Mouse (Mus musculus) liver, embryonic 12.5 days (tissue): ENCODE measurements around the gene Syt7. TPM values are rescaled to one million over a fixed set of nuclear protein-coding genes. Genes with fewer than 3 reads are reported as not detected.
A peak's percentile ranks its signal among the peaks of the same experiment; 100 is the strongest.

Experiments
- ATAC-seq: fragments of 200-750 bp; cut with Nextera tagmentation; 2 replicates; pipeline ENCODE4 v1.8.0; 2017; ENCODE audit warnings: moderate number of reproducible peaks, mild to moderate bottlenecking, moderate library complexity
- H3K27ac ChIP-seq: fragments of 300-500 bp; sonication (generic); 2 replicates; pipeline ENCODE4 v1.5.1; 2016; ENCODE audit warnings: mild to moderate bottlenecking
- H3K27me3 ChIP-seq: fragments of 300-500 bp; sonication (generic); replicated peaks from 2 replicates; pipeline ENCODE4 v1.6.1; 2016; ENCODE audit warnings: mild to moderate bottlenecking, moderate library complexity
- H3K36me3 ChIP-seq: fragments of 300-500 bp; sonication (generic); 2 replicates; pipeline ENCODE4 v1.6.1; 2016; ENCODE audit warnings: mild to moderate bottlenecking, moderate library complexity
- H3K4me1 ChIP-seq: fragments of 300-500 bp; sonication (generic); 2 replicates; pipeline ENCODE4 v1.6.1; 2016
- H3K4me2 ChIP-seq: fragments of 300-500 bp; sonication (generic); 2 replicates; pipeline ENCODE4 v1.6.1; 2016; ENCODE audit warnings: mild to moderate bottlenecking, moderate library complexity
- H3K4me3 ChIP-seq: fragments of 300-500 bp; sonication (generic); 2 replicates; pipeline ENCODE4 v1.5.1; 2016; ENCODE audit warnings: mild to moderate bottlenecking, moderate library complexity
- H3K9ac ChIP-seq: fragments of 300-500 bp; sonication (generic); 2 replicates; pipeline ENCODE4 v1.6.1; 2016; ENCODE audit warnings: mild to moderate bottlenecking, moderate library complexity
- H3K9me3 ChIP-seq: fragments of 300-500 bp; sonication (generic); replicated peaks from 2 replicates; pipeline ENCODE4 v1.6.1; 2016; ENCODE audit warnings: mild to moderate bottlenecking, moderate library complexity
- WGBS: fragments of 180-500 bp; shearing (Covaris S2); methylation state at CpG from one replicate; pipeline ENCODE4 v1.1.7; 2016; ENCODE audit not compliant: insufficient replicate concordance; 5-methylcytosine and 5-hydroxymethylcytosine counted together
- polyA plus RNA-seq: library from polyadenylated mRNA; unstranded; fragments of >200 nt; fragmentation: Nextera tagmentation; extraction: Ambion mirVana; gene quantifications from 2 replicates; pipeline ENCODE4 v1.2.1, GENCODE M21; 2016

The Syt7 gene
- polyA plus RNA-seq, 1 experiment from 2014 or later = 0.91 TPM

GRCm38 (mm10) chr19:10359105-10359946 is 29.6 kb upstream of the Syt7 start:
- H3K4me1 ChIP-seq = peaks cover 7% of the 10 kb centered on the region; the same call in 1 of the 2 replicates
- peaks cover 28% of the 10 kb centered on the region for H3K27me3 ChIP-seq
- 65% methylated on average over 8 of the region's 8 CpGs for WGBS
- H3K4me2 ChIP-seq = no peak overlapping the region
- no peaks in the 10 kb centered on the region for H3K9me3 ChIP-seq
- no peak for ATAC-seq
- H3K9ac ChIP-seq = no peak overlapping the region
- no peak overlapping the region for H3K4me3 ChIP-seq
- no peaks in the 10 kb centered on the region for H3K36me3 ChIP-seq
- H3K27ac ChIP-seq = no peak overlapping the region

- ATAC-seq = no peak
- H3K4me2 ChIP-seq = no peak overlapping the region
- H3K27ac ChIP-seq = no peak overlapping the region
- H3K36me3 ChIP-seq = no peaks in the 10 kb centered on the region
- WGBS = 53% methylated on average over 6 of the region's 6 CpGs
- no peak overlapping the region for H3K9ac ChIP-seq
- H3K4me3 ChIP-seq = no peak overlapping the region
- H3K4me1 ChIP-seq = no peaks in the 10 kb centered on the region
- H3K27me3 ChIP-seq = peaks cover 12% of the 10 kb centered on the region
- H3K9me3 ChIP-seq = no peaks in the 10 kb centered on the region
Observed at GRCm38 (mm10) chr19:10362473-10363129, 26.3 kb upstream of the Syt7 start.

GRCm38 (mm10) chr19:10363869-10364268 is 25.0 kb upstream of the Syt7 start:
- no peaks in the 10 kb centered on the region for H3K36me3 ChIP-seq
- no peak overlapping the region for H3K9ac ChIP-seq
- H3K27ac ChIP-seq = no peak overlapping the region
- no peak overlapping the region for H3K4me2 ChIP-seq
- no peaks in the 10 kb centered on the region for H3K4me1 ChIP-seq
- no peak overlapping the region for H3K4me3 ChIP-seq
- H3K27me3 ChIP-seq = 0 out of 2 replicates have a peak, but pooled peaks cover 6% of the 10 kb centered on the region
- no peaks in the 10 kb centered on the region for H3K9me3 ChIP-seq
- 26% methylated on average over 7 of the region's 7 CpGs for WGBS
- ATAC-seq = no peak

- Histone ChIP-seq H3K9me3 (no peaks in the 10 kb centered on the region), H3K27me3 (0 out of 2 replicates have a peak, but pooled peaks cover 6% of the 10 kb centered on the region), H3K4me3 (no peak overlapping the region), H3K36me3 (no peaks in the 10 kb centered on the region), H3K4me2 (no peak overlapping the region), H3K4me1 (no peaks in the 10 kb centered on the region), H3K9ac (no peak overlapping the region), H3K27ac (no peak overlapping the region)
- peak; percentile 76 for ATAC-seq
- WGBS = 44% methylated on average over 3 of the region's 3 CpGs
Observed at GRCm38 (mm10) chr19:10366116-10366845, 22.6 kb upstream of the Syt7 start.

GRCm38 (mm10) chr19:10367802-10368201 is 21.1 kb upstream of the Syt7 start:
- Histone ChIP-seq H3K9me3 (no peaks in the 10 kb centered on the region), H3K4me3 (no peak overlapping the region), H3K4me1 (no peaks in the 10 kb centered on the region), H3K4me2 (no peak overlapping the region), H3K27ac (no peak overlapping the region), H3K36me3 (no peaks in the 10 kb centered on the region), H3K27me3 (no peaks in the 10 kb centered on the region), H3K9ac (no peak overlapping the region)
- WGBS = 65% methylated on average over 7 of the region's 7 CpGs
- ATAC-seq = no peak

DNA sequence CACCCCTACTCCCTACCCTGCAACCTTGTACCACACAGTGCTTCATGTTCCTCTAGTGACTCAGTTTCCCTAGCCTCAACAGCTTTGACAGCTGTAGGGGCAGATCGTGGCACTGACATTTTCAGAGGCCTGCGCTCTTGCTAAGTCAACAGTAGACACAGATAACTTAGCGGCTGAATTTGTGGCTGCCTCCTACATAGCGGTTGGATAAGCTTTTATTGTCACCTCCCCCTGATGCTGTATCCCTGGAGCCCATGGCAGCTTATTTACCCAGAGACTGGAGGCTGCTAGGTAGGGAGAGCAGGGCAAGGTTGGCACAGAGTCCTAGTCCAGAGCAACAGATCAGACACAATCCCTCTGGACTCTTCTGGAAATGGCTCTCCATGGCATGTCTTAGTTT is 19.0 kb upstream of the Syt7 start:
- H3K36me3 ChIP-seq = no peaks in the 10 kb centered on the region
- no peak overlapping the region for H3K4me3 ChIP-seq
- 62% methylated on average over 4 of the region's 4 CpGs for WGBS
- H3K9ac ChIP-seq = no peak overlapping the region
- H3K4me1 ChIP-seq = no peaks in the 10 kb centered on the region
- no peaks in the 10 kb centered on the region for H3K9me3 ChIP-seq
- H3K4me2 ChIP-seq = no peak overlapping the region
- H3K27me3 ChIP-seq = no peaks in the 10 kb centered on the region
- ATAC-seq = no peak
- H3K27ac ChIP-seq = no peak overlapping the region

GRCm38 (mm10) chr19:10373191-10373590 is 15.7 kb upstream of the Syt7 start:
- H3K36me3 ChIP-seq = no peaks in the 10 kb centered on the region
- H3K4me1 ChIP-seq = no peaks in the 10 kb centered on the region
- H3K27ac ChIP-seq = no peak overlapping the region
- no peak for ATAC-seq
- H3K4me2 ChIP-seq = no peak overlapping the region
- WGBS = 42% methylated on average over 1 of the region's 1 CpGs
- H3K27me3 ChIP-seq = 0 out of 2 replicates have a peak, but pooled peaks cover 13% of the 10 kb centered on the region
- H3K9me3 ChIP-seq = no peaks in the 10 kb centered on the region
- no peak overlapping the region for H3K4me3 ChIP-seq
- no peak overlapping the region for H3K9ac ChIP-seq

DNA sequence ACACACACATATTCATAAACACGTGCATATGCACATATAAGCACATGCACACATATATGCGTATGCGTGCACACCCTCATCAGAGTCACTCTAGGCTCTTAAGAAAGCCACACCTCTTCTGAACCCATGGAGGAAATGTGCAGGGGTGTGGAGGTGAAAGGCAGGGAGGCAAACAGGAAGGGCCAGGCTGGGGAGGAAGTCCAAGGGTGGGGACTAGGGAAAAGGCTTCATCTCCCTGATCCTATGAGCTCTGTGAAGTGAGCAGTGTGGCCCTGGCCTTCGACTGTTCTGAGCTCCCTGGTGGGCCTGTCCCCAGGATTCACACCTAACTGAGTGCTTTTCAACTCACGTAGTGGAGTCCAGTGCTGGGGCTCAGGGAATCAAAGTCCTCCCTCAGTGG is 13.6 kb upstream of the Syt7 start:
- no peak overlapping the region for H3K9ac ChIP-seq
- no peak overlapping the region for H3K4me3 ChIP-seq
- no peaks in the 10 kb centered on the region for H3K9me3 ChIP-seq
- no peak overlapping the region for H3K4me2 ChIP-seq
- ATAC-seq = no peak
- H3K4me1 ChIP-seq = no peaks in the 10 kb centered on the region
- 41% methylated on average over 5 of the region's 5 CpGs for WGBS
- no peaks in the 10 kb centered on the region for H3K36me3 ChIP-seq
- no peak overlapping the region for H3K27ac ChIP-seq
- H3K27me3 ChIP-seq = peaks cover 23% of the 10 kb centered on the region

DNA sequence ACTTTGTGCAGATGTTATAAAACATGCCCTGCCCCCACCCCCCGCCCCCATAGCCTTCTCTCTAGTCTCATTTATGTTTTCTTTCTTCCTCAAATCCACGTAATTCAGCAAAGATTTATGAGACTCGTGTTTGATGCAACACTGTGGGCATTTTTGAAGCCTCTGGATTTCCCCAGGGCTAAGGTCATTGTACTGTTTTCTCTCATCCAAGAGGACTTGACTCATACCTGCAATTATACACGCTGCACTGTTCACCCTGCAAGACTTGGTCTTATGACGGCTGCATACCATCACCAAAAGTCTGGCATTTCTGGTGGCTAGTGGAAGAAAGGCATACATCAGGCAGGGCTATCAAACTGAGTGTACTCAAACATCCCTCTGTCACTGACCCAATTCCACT is 8.9 kb upstream of the Syt7 start:
- H3K4me3 ChIP-seq = no peak overlapping the region
- H3K9me3 ChIP-seq = no peaks in the 10 kb centered on the region
- peaks cover 60% of the 10 kb centered on the region for H3K27me3 ChIP-seq
- H3K27ac ChIP-seq = no peak overlapping the region
- no peak for ATAC-seq
- WGBS = 68% methylated on average over 5 of the region's 5 CpGs
- H3K36me3 ChIP-seq = no peaks in the 10 kb centered on the region
- H3K4me1 ChIP-seq = no peaks in the 10 kb centered on the region
- no peak overlapping the region for H3K4me2 ChIP-seq
- no peak overlapping the region for H3K9ac ChIP-seq

DNA sequence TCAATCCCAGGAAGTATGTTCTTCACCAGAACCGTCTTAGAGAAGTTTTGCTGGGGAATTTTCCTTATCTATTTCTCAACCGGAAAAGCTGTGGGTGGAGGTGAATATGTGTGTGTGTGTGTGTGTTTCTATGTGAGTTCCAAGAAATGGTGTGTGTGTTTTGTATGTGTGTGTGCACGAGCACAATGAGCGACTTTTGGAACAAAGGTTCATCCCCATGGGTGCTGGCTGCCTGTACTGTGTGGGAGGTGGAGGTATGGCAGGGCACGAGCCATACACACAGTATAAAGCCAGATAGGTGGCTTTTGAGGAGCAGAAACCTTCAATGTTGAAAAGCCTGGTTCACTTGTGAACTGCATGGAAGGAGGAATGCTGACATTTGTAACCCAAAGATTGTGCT is 1.2 kb upstream of the Syt7 start:
- Histone ChIP-seq H3K27ac (no peak overlapping the region), H3K4me2 (no peak overlapping the region), H3K4me1 (0 out of 2 replicates have a peak, but pooled peaks cover 16% of the 10 kb centered on the region), H3K4me3 (no peak overlapping the region), H3K9ac (no peak overlapping the region), H3K36me3 (no peaks in the 10 kb centered on the region), H3K27me3 (peaks cover 83% of the 10 kb centered on the region), H3K9me3 (no peaks in the 10 kb centered on the region)
- 38% methylated on average over 5 of the region's 5 CpGs for WGBS
- no peak for ATAC-seq

DNA sequence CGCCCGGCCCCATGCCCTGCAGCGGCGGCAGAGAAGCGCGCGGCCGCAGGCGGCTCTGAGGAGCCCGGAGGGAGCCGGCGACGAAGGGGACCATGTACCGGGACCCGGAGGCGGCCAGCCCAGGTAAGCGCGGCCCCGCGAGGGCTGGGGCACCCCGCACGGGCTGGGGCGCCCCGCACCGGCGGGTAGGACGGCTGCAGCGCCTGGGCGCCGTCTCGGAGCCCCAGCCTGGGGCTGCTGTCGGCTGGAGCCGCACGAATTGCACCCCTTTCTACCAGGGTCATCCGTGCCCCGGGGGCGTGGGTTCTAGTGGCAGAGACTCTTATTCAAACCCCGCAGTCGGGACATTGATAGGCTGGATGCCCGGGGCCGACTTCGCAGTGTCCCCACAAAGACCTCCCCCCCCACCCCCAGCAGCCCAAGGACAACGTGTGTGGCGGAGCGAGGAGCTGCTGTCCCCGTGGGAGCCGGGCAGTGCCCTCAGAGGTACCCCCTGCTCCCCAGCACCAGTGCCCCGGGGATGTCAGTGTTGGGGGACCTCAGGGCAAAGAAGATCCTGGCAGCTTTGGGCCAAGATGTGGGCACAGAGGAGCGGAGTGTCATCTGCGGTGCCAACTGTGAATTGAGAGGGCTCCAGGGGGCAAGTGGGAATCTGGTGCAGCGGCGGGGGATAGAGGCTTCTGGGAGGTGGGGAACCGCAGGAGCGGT is 655 bp downstream of the Syt7 start:
- H3K27ac ChIP-seq = no peak overlapping the region
- 2% methylated on average over 54 of the region's 54 CpGs for WGBS
- H3K9ac ChIP-seq = peak overlapping the region; percentile 35; the same call in 1 of the 2 replicates
- no peaks in the 10 kb centered on the region for H3K9me3 ChIP-seq
- 0 out of 2 replicates have a peak, but pooled peaks cover 16% of the 10 kb centered on the region for H3K4me1 ChIP-seq
- peak; percentile 16; the same call in 1 of the 2 replicates for ATAC-seq
- no peaks in the 10 kb centered on the region for H3K36me3 ChIP-seq
- H3K4me3 ChIP-seq = peak overlapping the region; percentile 60
- H3K4me2 ChIP-seq = peak overlapping the region; percentile 79
- peaks cover 78% of the 10 kb centered on the region for H3K27me3 ChIP-seq
